In the genomic region with DNA sequence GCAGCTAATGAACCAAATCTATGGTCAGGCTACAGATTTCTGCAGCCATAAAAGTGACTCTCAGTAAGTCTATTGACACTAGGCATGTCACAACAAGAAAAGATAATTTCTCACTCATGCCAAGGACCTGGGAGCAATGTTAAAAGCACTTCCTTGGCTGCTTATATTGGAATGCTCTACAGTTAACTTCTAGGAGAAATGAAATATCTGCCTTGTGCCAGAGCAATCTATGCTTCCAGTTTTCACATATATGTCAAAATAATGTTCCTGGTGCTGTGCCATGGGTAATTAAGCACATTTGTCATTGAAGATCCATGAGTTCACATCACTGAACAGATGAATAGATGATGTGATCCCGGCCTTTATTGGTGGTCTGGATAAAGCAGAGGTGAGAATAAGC, we compare ENCODE assay signal across 35 mouse cellular contexts.
"Had no signal": no experiment of that assay in that cellular context is flagged by ENCODE, and none has a peak within 500 bp of the region (broad histone marks: within the 10 kb centered on the region; RNA-seq: fewer than 3 reads in every experiment).

No protein-coding gene starts in this region.

- H3K9ac ChIP-seq: heart, embryonic 12.5 days; heart, embryonic 13.5 days; heart, embryonic 15.5 days; hindbrain, embryonic 12.5 days; hindbrain, embryonic 13.5 days; hindbrain, embryonic 14.5 days; hindbrain, embryonic 15.5 days; intestine, embryonic 15.5 days; kidney, embryonic 15.5 days had no signal

- H3K36me3 ChIP-seq: heart, embryonic 12.5 days; heart, embryonic 13.5 days; heart, embryonic 15.5 days; hindbrain, embryonic 10.5 days; hindbrain, embryonic 12.5 days; hindbrain, embryonic 13.5 days; hindbrain, embryonic 15.5 days; intestine, embryonic 15.5 days; kidney, embryonic 15.5 days had no signal

- H3K9me3 ChIP-seq: heart, embryonic 12.5 days; heart, embryonic 13.5 days; heart, embryonic 15.5 days; hindbrain, embryonic 12.5 days; hindbrain, embryonic 13.5 days; hindbrain, embryonic 15.5 days; intestine, embryonic 15.5 days; kidney, embryonic 15.5 days had no signal

- H3K4me3 ChIP-seq: heart, embryonic 12.5 days; heart, embryonic 13.5 days; heart, embryonic 15.5 days; hindbrain, embryonic 10.5 days; hindbrain, embryonic 12.5 days; hindbrain, embryonic 13.5 days; hindbrain, embryonic 15.5 days; intestine, embryonic 15.5 days; kidney, embryonic 15.5 days; layer of hippocampus, adult 2 months; left cerebral cortex, adult 2 months had no signal

- H3K4me1 ChIP-seq: heart, embryonic 12.5 days; heart, embryonic 13.5 days; heart, embryonic 15.5 days; hindbrain, embryonic 12.5 days; hindbrain, embryonic 13.5 days; hindbrain, embryonic 15.5 days; intestine, embryonic 15.5 days; kidney, embryonic 15.5 days had no signal

- H3K27me3 ChIP-seq: heart, embryonic 12.5 days; heart, embryonic 13.5 days; heart, embryonic 15.5 days; hindbrain, embryonic 12.5 days; hindbrain, embryonic 13.5 days; hindbrain, embryonic 15.5 days; intestine, embryonic 15.5 days; kidney, embryonic 15.5 days had no signal

- H3K4me2 ChIP-seq: heart, embryonic 11.5 days; heart, embryonic 12.5 days; heart, embryonic 13.5 days; heart, embryonic 15.5 days; hindbrain, embryonic 12.5 days; hindbrain, embryonic 13.5 days; hindbrain, embryonic 14.5 days; hindbrain, embryonic 15.5 days; intestine, embryonic 15.5 days; kidney, embryonic 15.5 days had no signal

- H3K27ac ChIP-seq: heart, embryonic 13.5 days; heart, embryonic 15.5 days; hindbrain, embryonic 10.5 days; hindbrain, embryonic 12.5 days; hindbrain, embryonic 13.5 days; hindbrain, embryonic 14.5 days; hindbrain, embryonic 15.5 days; hindbrain, postnatal 0 days; intestine, embryonic 15.5 days; kidney, embryonic 15.5 days; kidney, postnatal 0 days; layer of hippocampus, adult 2 months; left cerebral cortex, adult 2 months had no signal

- ATAC-seq: hindbrain, embryonic 16.5 days; hindbrain, postnatal 0 days; inflammation-experienced regulatory T-cells, adult 6 months; intestine, embryonic 15.5 days; intestine, embryonic 16.5 days; intestine, postnatal 0 days had no signal

- DNase-seq: heart, postnatal 10 days; heart, postnatal 14 days; heart, postnatal 36 days; heart, postnatal 4 days; kidney, adult 11 months; kidney, adult 18-20 months; kidney, adult 2 months; kidney, adult 8-10 months; kidney, adult 9 months; kidney, postnatal 10 days; kidney, postnatal 14 days; kidney, postnatal 25 days; kidney, postnatal 36 days; kidney, postnatal 4 days; layer of hippocampus, adult 9-11 months; layer of hippocampus, postnatal 36 days had no signal
